Mouse (Mus musculus): Measurements from ENCODE around the gene Tsr3.

Tsr3 gene

DNA sequence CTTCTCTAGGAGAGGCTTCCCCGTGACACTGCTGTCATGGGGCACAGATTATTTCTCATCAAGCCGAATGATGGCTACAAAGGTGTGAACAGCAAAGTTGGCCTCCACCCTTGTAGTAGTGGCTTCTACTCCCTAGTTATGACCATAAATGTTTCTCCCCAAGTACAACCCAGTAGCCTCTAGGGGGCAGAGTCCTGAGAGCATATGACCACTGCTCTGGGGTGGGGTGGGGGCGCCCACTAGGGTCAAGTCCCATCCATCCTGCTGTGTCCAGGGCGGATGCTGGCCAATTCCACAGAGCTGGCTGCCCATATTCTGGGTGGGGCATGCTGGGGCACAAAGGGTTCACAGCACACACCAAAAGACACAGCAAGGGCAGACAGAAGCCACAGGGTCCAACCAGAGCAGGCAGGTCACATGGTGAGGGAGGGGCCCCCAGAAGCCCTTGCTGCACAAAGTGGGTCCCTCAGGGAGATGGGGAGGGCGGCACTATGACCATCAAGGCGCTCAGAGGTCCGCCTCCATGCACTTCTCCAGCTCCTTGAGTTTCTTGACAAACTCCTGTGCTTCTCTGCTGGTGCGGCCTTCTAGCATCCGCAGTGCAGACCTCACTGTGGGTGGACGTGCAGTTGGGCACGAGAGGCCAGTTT, 3.3 kb downstream of the Tsr3 start:
- no peak for DNase-seq (ENCODE audit: low read depth, low spot score)

DNA sequence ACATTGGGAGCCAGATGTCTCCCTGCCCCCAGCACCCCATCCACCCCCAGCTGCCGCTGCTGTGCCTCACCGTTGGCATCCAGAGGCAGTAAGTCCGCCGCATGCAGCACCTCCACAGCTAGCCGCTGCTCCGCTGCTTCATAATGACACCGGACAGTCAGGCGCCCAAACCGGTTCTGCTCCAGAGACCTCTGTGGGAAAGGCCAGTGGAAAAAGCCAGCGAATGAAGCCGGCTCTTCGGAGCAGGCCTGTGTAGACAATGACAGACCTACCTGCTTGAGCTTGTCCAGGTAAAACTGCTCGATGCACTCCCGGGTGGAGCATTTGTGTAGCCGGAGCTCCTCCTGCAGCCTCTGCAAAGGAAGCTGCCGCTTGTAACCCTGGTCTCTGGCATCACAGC, 4.3 kb downstream of the Tsr3 start:
- no peak for DNase-seq (ENCODE audit: low read depth, low spot score)

DNA sequence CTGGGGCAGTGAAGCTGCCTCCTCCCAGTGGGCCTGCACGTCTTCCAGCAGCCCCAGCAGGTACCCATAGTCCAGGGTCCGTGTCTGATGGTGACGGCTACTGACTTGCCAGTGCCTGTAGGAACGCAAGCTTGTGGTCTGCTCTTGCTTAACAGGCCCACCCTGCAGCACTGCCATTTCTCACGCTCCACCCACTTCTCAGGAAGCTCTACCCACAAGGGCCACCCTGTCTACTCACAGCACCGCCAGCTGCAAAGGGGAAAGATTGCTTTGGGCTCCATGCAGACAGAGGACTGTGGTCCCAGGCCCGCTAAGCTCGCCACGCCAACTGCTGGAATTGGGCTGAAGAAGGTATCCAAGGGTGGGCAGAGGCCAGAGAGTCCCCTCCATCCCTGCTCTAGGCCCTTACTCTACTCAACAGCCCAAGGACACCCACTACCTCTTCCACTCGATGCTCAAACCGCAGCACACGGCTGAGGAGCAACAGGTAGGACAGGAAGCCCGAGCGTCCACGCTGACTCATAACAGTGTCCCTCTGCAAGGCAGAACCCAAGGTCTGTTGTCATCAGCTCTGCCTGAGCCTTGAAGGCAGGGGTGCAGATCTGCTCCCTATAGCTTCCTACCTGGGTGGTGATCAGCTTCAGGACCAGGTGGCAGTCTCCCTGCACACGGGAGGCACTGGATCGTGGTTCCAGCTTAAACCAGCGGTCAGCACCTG, 8.2 kb downstream of the Tsr3 start:
- no peak for DNase-seq (ENCODE audit: low read depth, low spot score)

DNA sequence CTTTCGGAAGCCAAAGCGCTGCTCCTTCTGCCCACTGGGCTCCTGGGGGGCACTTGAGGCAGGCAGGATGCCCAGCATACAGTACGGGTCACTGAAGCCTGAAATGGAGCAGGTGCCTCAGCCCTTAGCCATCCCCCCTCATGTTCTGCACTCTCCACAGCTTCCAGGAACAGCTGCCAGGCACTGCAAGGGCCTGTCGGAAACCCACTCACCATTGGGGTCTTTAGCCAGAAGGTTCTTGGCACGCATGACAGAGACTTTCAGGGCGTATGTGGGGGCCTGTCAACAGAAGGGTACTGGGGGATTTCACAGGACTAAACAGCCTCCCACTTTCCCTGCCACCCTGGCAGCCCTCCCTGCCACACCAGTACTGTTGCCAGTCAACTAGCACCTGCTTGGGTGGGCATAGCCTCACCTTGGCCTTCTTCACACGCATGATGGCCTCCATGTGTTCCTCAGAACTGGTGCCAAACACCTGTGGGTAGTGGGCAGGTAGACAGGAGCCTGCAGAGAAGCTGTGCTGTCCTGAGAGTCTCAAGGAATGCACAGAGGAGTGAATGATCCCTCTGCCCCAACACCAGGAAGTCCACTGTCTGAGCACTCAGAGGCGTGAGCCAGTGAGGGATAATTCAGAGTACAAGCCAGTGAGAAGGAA, 10.3 kb downstream of the Tsr3 start:
- DNase-seq (ENCODE audit: low read depth, low spot score), result no peak

DNA sequence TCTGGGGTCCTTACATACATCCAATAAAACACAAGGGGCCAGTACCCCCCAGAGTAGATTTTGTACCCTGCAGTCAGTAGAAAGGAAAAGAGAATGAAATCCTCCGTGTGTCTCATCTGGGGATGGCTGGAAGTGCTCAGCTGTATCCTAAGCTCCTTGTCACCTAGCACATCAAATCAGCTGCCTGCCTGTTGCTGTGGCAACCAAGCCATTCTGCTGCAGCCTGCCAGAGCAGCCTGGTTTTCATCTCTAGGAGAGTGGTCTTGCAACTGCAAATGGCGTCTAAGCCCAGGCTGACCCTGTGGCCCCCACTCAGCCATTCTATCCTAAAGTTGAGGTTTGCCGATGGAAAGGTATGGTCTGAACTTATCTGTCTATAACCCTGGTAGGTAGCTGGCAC, 12.7 kb downstream of the Tsr3 start:
- no peak for DNase-seq (ENCODE audit: low read depth, low spot score)

DNA sequence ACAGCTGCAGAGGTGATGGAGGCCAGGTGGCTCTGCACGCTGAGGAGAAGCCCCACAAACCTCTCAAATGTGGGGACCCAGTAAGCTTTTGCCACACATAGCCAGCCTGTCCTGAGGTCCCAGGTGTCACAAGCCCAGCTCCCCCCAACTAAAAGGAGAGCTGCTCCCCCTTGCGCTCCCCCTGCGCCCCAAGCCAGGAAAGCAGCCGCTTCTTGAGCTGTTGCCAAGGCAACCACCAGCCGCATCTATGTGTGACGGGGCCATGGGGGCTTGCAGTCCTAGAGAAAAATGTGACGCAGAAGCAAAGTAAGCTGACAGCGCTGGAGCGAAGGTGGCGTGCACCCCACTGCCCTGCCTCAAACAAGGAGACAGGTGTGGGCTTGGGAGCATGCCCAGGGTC, 13.8 kb downstream of the Tsr3 start:
- no peak for DNase-seq (ENCODE audit: low read depth, low spot score)

DNA sequence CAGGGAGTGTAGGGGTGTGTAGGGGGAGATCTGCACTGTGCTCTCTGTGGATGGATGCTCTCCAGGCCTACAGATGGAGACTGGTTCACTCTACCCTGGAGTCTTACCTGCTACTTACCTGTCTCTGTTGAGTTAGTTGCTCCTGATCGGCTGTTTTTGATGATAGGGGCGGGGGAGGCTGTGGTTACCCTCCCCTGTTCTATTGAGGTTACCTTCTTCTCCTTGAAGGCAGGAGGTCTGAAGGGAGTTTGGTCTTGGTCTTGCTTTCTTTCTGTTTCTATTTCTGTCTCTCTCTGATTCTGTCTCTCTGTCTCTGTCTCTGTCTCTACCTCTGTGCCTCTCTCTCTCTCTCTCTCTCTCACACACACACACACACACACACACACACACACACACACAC, 15.1 kb downstream of the Tsr3 start:
- DNase-seq (ENCODE audit: low read depth, low spot score), result no peak

DNA sequence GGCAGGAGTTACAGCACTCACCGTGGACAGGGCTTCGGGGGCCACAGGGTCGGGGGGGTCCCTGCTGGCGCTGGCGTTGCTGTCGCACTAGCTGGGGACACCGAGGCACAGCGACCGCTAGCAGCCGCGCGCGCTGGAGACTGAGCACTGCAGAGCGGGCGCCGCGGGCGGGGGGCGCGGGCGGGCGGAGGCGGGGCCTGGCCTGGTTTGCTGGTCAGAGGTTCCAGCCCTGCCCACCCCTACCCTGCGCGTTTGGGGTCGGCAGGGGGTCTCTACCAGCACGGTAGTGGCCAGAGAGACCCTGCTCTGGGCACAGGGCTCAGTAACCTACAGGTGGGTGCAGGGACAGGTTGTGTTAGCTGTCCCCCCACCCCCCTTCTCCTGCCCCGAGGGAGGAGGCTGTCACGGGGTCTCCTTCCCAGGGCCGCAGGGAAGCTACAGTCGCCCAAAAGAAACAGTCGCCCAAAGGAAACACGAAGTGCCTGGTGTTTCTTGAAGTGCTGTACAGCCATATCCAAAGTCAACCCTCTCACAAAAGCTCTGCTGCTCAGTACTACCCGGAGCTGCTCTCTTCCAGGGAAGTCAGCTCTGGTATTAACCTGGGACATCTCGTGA, 16.3 kb downstream of the Tsr3 start, which contains the start of gene Baiap3:
Gene Baiap3, minus strand, starts transcription at position 225 of the 615 bp plus-strand sequence.
- no peak for DNase-seq (ENCODE audit: low read depth, low spot score)

DNA sequence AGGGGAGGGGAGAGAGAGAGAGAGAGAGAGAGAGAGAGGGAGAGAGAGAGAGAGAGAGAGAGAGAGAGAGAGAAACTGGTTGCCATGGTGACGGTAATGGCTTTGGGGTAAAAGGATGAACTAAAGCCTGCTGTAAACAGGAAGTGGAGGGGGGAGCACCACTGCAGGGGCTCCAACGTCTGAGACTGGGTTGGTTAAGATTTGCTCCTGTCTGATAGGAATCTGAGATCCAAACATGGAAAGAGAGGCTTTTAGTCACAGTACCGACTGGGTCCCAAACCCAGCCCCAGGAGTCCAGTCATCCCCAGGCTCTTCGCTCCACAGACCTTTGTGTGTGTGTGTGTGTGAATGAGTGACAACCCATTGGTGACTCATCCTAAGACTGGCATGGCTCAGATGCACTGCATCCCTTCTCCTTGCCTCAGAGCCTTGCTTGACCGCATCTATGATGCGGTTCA, 17.9 kb downstream of the Tsr3 start:
- no peak for DNase-seq (ENCODE audit: low read depth, low spot score)

DNA sequence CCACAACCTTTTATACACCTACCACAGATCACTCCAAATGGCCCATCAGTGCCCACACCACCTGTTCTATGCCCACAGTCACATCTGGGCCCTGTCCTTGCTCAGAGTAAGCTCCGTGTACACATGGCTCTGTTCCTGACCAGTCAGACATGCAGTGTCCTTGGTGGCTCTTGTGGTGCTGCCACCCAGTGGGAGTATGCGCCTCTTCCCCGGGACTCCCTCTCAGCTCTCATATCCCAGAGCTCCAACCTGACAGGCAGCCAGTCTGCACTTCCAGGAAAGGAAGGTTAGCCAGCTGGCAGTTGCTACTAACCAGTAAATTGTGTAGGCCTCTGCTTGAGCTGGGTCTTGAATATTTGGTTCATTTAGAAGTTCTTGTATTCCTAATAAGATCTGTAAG, 24.5 kb downstream of the Tsr3 start:
- no peak for DNase-seq (ENCODE audit: low read depth, low spot score)

DNA sequence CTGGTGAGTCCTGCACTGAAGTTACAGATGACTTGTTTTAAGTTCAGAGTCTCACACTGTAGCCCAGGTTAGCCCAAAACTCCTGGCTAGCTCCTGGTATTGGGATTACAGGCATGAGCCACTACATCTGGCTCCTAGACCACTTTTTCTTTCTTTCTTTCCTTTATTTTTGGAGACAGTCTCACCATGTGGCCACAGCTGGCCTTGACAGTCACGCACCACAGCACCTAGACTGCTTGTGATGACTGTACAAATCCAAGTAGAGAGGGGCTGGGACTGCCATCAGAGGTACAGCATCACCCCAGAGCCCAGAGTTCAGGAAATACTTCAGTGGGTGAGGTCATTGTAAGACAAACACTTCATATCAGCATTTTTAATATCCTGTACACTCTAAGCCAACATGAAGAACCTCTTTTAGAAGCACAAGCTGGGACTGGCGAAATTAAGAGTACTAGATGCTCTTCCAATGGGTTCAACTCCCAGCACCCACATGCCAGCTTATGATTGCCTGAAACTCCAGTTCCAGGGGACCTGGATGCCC, 30.9 kb downstream of the Tsr3 start:
- DNase-seq (ENCODE audit: low read depth, low spot score), result no peak

DNA sequence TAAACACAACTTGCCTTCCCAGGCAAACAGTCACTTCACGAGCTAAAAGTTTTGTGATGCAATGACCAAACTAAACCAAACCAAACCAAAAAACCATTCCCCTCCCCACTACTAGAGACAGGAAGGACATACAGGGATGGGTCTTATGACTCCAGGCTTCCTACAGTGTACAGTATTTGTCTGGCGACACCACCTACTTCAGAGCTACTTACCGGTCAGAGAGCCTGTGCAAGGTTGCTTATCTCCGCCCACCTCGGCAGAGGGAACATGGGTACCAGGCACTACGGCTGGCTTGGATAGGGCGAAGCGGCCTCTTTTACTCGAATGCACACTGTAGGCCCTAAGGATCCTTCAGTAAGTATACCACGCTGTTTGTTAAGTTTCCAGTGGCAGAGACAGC, 32.4 kb downstream of the Tsr3 start:
- DNase-seq (ENCODE audit: low read depth, low spot score), result no peak

DNA sequence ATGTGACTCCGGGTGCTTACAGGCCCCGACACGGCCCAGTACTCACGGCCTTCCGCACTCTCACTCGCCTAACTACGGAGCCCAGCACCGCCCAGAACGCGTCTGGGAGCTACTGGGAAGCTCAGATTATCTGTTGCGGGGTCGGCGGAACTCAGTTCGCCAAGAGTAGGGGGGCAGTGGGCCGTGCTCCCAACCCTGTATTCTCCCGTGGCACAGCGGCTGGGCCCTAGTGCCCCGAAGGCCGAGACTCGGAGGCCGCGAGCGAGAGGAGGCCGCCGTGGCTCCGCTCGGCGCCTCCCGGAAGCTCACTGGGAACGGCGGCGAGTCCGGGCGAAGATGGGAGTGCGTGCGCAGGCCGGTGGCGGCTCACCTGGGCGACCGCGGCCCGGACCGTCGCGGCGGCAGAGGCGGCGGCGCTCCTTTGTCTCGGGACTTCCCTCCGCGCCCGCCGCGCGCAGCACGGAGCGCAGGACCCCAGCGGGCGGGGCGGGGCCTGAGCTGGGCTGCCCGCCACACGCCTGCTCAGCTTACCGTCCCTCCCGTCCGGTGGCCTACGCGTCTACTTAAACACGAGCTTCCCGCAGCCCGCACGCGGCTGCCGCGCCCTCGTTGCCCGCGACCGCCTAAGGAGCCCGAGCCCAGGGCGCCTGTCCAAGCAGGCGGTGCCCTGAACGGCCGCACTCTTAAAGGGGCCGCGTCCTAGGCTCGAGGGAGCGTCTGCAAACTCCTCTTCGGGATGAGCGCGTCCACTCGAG, 33.2 kb downstream of the Tsr3 start:
- DNase-seq (ENCODE audit: low read depth, low spot score), result peak; percentile 40

DNA sequence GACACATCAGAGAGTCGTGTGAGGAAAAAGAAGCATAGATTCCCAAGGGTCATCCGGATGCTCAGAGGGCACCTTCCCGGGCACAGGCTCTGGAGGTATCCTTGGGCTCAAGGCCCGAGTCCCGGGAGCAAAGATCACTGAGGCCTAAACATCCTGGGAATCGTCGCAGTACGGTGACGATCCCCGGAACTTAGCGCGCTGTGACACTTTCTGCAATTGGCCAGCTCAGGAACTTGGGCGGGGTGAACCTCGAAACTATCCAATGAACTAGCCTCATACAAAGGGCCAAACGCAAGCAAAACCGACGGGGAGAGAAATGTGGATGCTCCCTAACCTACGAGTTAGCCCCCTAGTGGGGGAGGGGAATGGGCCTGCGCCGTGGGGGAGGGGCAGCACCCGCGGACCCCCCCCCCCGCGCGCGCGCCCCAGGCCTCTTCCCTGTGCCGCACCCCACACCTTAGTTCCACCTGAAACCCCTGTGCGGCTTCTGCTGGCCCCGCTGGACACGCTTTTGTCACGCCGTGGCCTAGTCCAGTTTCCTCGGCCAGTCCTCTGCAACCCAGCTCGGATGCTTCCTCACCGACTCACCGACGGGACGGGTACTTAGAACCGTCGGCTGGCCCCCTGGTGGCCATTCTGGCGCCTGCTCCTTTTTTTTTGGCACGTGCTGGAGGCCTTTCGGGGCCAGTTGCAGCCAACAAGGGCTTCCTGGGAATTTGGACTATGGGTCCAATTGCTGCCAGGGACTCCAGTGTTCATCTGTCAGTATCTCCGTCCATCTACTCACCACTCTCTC, 33.9 kb downstream of the Tsr3 start:
- DNase-seq (ENCODE audit: low read depth, low spot score), result peak; percentile 99

DNA sequence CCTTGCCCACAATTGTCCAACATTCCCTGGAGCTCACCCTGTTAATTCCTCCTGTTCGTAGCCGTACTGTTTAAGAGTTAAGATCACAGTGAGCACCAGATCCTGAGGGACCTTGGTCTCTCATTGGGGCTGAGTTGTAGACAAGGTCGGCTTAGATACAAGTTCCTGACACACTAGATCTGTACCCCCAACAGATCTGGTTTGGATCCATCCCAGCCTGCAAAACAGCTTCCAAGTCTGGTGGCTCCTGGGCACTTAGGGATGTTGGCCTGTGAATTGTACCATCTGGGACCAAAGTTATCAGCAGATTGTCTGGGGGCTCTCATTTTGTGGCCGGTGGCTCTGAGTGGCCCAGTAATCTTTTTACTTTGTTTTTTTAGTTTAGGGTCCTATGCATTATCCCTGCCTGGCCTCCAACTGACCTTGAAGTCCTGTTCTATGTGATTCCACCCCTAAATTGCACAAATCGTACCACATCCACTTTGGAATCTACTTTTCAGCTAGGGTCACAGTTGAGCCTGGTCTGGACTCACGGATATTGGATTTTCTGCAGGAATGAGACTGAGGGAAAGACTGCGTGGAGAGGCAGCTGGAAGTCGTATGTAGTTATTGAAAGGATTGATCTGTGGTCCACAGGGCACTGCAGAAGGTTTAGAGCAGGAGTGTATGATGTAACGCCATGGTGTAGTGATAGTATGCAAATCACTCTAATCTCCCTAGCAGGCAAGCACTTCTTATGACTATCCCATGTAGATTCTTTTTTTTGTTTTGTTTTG, 34.8 kb downstream of the Tsr3 start, which contains the start of gene Ube2i:
Gene Ube2i, minus strand, starts transcription at position 52 of the 776 bp plus-strand sequence.
- DNase-seq (ENCODE audit: low read depth, low spot score), result no peak

DNA sequence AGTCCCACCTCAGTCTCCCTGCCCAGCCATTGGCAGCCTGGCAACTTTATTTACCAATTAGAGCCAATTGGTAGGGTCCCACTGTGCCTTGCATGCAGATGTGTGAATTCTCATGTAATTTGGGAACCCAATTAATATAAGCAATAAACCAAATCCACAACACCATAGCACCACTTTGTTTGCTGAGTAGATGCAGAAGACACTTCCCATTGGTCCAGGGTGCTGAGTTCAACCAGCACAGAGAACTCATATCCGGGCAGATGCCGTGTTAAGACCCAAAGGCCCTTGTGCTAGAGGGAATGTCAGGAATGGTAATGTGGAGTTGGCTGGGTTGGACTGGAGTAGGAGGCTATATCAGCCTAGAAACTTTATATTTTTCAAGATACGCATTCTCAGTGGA, 35.9 kb downstream of the Tsr3 start:
- no peak for DNase-seq (ENCODE audit: low read depth, low spot score)

DNA sequence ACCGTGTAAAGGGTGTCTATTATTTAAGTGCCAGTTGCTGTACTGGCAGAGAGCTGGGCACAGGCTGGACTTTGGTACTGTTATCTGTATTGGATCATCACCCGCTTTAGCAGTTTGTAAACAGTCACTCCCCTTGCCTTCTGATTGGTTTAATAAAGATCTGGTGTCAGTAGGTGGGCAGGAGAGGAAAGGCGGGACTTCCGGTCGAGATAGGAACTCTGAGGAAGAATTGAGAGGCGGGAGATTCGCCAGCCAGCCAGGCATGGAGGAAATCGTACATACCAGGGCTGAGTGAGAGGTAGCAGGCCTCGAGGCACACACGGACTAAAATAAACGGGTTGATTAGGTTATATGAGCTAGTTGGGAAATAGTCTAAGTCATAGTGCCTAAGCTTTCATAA, 42.2 kb downstream of the Tsr3 start:
- no peak for DNase-seq (ENCODE audit: low read depth, low spot score)

DNA sequence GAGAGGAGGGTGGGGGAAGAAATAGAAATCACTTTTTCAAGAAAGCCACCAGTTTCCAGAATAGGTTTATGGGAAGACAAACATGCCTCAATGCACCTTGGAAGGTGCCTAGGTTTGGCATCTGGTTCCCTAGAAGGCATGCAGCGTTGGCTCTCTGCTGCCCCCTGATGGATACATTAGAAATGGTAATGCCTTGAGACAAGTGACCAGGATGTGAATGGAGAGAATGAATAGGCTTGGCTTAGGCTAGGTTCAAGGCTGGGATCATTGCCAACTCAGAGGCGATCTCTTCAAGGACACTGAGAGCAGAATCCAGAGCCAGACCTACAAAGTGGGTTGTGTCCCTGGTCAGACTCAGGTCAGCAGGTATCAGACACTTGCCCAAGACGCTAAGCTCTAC, 45.1 kb downstream of the Tsr3 start:
- DNase-seq (ENCODE audit: low read depth, low spot score), result peak; percentile 69

DNA sequence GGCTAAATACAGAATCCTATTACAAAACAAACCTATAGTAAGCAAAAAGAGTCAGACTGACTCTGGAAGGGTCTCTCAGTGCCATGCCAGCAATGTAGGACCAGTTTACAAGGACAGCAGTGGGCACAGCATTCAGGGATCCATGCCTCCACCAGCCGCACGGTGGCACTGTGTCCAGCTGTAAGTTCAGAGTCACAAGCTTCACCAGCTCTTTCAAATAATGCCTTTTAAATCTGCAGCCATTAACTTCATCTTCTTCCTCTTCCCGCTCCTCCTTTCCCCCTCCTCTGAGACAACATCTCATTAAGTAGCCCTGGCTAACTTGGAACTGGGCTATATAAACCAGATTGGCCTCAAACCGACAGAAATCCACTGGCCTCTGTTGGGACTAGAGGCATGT, 48.9 kb downstream of the Tsr3 start:
- no peak for DNase-seq (ENCODE audit: low read depth, low spot score)

DNA sequence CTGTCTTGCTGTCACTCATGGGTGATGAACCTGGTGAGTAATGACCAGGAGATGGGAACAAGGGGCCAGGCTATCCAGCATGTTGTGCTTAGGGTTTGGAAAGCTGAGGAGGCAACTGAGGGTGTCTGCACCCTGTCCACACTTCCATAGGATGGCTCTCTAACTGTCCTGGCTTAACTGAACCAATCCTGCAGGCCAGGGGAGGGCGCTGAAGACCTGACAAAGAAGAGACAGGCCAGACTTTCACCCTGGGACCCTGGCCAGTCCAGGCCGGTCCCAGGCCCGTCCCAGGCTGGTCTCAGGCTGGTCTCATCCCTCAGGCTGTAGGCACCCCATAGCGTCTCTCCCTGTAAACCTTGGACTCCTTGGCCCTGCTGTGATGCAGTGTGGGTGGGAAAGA, 50.4 kb downstream of the Tsr3 start:
- no peak for DNase-seq (ENCODE audit: low read depth, low spot score)

All from retina, postnatal 7 days (tissue).